Mouse (Mus musculus): ENCODE results near the gene Slitrk2.

Slitrk2 gene

DNA sequence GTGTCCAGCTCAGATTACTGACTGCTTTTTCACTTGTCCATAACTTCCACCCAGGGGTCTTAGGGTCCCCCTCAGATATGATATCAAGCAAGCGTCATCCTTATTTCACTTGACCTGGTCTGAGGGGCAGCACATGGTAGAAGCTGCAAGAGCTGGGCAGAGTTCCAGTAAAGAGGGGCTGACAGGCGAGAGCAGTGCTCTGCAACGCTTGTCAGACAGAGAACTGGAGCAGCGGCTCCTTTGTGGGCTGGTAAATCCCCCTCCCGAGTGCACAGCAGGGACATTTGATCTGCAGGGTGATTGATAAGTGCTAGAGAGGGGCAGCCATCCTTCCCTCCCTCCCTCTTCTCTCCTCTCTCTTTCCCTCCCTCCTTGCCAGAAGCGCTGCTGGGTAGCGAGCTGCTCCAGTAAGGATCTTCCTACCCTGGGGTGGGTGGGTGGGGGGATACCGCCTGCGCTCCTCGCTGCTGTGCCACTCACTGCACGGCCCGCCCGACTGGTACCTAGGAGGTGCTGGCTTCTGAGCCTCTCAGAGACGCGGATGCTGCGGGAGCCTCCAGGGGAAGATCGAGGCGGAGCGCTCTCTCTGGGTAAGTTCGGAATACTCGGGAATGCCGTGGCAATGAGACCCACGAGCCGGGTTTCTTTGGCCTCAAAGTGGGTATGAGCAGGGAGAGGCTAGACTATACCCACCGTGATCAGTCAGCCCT lies at the start of gene Slitrk2:
Gene Slitrk2, plus strand, starts transcription at position 408 of the 710 bp plus-strand sequence.
- DNase-seq (ENCODE audit: low spot score) = no peak

- DNase-seq (ENCODE audit: low spot score) = no peak
Observed at GRCm38 (mm10) chrX:66605490-66605889, 43.6 kb upstream of the Slitrk2 start.

DNA sequence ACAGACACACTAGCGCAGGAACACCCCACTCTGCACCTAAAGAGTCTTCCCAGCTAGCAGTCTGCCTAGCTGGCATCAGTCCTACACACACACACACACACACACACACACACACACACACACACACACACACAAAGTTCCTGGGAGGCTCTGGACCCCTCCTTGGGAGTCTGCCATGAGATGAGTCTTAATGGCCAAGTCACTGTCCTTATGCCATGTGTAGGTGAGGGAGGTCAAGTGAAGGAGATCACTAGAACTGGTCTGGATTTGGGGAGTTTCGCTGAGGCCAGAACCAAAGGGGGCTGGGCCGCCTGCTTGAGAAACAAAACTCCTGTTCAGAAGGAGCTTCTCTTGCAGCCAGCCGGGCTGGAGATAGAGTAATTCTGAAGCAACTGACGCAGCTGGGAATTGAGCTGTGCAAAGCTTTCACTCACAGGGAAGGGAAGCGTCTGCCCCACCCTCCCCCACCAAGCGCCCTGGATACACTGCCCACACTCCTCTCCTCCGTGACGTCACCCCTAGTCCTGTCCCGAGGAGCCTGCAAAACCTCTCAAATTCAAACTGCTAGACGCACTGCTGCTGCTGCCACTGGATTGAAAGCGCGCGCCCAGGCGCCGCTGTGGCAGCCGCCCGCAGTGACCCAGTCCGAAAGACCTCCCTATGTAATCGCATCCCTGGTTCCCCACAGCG lies 3.5 kb downstream of the Slitrk2 start:
- no peak for DNase-seq (ENCODE audit: low spot score)

DNA sequence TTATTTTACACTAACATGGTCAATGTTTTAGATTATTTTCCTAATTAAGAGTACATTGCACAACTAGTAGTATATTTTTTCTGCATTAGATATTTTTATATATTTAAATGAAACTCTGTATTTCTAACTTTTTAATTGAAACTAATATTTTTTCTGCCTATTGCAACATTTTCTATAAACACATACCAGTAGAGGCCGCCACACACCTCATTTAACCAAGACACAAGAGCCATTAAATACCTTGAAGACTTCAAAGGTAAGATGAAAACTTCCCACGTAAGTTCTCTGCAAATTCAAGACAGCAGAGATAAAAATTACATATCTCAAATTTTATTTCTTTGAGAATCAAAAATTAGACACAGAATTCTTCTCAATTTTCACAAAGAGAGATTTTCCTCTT lies 8.2 kb downstream of the Slitrk2 start:
- DNase-seq (ENCODE audit: low spot score) = no peak

GRCm38 (mm10) chrX:66676959-66677358 lies 27.8 kb downstream of the Slitrk2 start:
- no peak for DNase-seq (ENCODE audit: low spot score)

DNA sequence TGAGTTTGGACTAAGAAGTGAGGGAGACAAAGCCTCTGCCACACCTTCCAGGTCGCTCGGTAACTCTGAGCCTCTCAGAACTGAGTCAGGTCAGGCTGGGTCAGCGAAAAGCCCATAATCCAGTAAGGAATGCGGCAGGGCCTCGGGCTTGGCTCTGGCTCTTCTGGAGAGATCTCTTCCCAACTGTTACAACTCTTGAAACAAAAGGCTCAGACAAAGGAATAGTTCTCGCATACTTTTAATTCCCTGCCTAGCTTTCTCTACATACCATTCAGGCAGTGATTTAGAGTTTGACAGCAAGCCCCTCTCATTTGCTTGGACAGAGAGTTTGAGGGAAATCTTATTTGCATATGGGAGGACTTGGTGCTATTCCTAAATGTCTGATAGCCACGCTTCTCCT lies 29.5 kb downstream of the Slitrk2 start:
- no peak for DNase-seq (ENCODE audit: low spot score)
